Mouse (Mus musculus) CD4-positive naive resting alpha-beta T cell, adult 57 days (primary cell): ENCODE data around the gene Resf1. TPM values are rescaled to one million over a fixed set of nuclear protein-coding genes. Genes with fewer than 3 reads are reported as not detected.

Experiments
- total RNA-seq: library from RNA; stranded (reverse); gene quantifications from one replicate; pipeline ENCODE4 v1.2.4, GENCODE M21; 2023

Resf1 gene
- 285 TPM for total RNA-seq

DNA sequence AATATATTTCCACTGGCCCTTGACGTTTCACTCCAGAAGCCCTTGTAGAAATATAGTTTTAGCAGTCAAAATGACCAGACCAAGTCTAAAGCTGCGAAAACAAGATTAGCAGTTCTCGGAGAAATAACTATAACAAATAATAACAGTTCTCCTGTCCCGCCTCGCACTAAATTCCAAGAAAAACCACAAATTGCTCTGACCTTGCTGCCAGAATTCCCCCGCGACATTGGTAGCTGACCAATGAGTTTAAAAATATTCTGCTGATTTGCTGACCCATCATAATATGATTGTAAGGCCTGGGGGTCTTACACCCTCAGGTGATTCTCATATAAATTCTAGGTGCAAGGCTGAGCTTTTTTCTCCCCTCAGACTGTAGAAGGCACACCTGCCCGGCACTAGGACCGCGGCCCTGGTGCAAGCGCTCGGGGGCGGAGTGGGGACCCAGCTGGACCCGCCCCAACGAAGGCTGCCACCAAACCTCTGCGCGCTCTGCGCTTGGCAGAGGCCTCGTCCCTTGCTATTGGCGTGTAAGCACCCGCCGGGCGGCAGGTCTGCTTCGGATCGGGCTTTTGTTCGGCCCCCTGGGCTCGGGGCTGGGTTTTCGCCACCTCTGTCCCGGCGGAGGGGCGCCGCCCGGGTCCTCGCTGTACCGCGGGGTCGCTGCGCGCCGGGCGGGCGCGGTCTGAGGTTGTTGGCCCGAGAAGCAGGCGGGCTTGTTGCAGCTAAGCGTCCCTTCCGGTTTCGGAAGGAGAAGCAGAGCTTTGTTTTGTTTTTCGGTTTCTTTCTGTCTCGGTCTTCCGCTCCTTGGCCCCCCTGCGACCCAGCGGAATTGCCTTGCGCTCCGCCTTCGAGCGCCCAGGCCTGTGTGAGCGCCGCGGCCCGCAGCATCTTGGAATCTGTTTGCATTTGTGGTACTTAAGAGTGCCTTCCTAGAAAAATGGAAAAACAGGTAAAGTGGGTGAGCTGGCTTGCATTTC lies at the start of gene Resf1:
Gene Resf1 (plus strand): TSS at position 459 of the 977 bp plus-strand sequence.

Other genes starting within 250 kb of the Resf1 start
- 2.7 TPM for gene Dennd5b, start 207.7 kb upstream of the Resf1 start, total RNA-seq
- gene Gm10203, start 179.2 kb upstream of the Resf1 start, total RNA-seq = not detected
- 22.3 TPM for gene Etfbkmt, start 169.6 kb upstream of the Resf1 start, total RNA-seq
- gene Amn1, start 120.7 kb upstream of the Resf1 start, total RNA-seq = 34.1 TPM
- 0.56 TPM for gene Bicd1, start 99.5 kb downstream of the Resf1 start, total RNA-seq